ENCODE assay signal across 8 mouse cellular contexts in the genomic region with DNA sequence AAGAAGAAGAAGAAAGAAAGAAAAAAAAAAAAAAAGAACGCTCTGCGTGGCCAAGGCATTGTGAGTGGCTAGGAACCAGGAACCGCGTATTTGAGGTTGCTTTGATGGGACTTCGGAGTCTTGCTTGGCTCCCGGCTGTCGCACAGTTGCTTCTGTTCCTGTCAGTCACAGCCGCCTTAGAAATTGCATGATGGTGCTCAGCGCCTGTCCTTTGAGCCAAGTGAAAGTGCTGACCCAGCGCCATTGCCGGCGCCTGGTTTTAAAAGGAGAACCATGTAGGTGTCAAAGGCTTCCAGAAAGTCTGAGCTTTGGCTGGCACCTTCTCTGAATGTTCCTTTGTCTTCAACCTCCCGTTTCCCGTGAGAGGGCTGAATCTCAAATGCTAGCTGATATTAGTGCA. TPM values are rescaled to one million over a fixed set of nuclear protein-coding genes. Genes with fewer than 3 reads are reported as not detected.
DNase-seq lines count a peak whose midpoint lies in the region; ATAC-seq lines count a peak whose summit lies in the region.

No protein-coding gene starts in this region.

- H3K27me3 ChIP-seq in embryonic facial prominence, embryonic 11.5 days (ENCODE audit: control insufficient read depth, insufficient read depth, low read length) = peaks cover 27% of the 10 kb centered on the region
- peaks cover 31% of the 10 kb centered on the region for H3K27me3 ChIP-seq in heart, embryonic 15.5 days
- H3K27me3 ChIP-seq in liver, embryonic 11.5 days (replicated peaks; ENCODE audit: control insufficient read depth, insufficient read depth, low read length) = peaks cover 45% of the 10 kb centered on the region
- H3K27me3 ChIP-seq in neural tube, embryonic 14.5 days (ENCODE audit: control insufficient read depth, insufficient read depth, low read length) = peaks cover 7% of the 10 kb centered on the region; the same call in 1 of the 2 replicates

- peaks cover 2% of the 10 kb centered on the region; the same call in 1 of the 2 replicates for H3K4me1 ChIP-seq in embryonic facial prominence, embryonic 11.5 days (ENCODE audit: control insufficient read depth, insufficient read depth, low read length)
- peaks cover 26% of the 10 kb centered on the region for H3K4me1 ChIP-seq in heart, embryonic 15.5 days (replicated peaks)
- H3K4me1 ChIP-seq in liver, embryonic 11.5 days (replicated peaks; ENCODE audit: control insufficient read depth, insufficient read depth, low read length) = no peaks in the 10 kb centered on the region
- H3K4me1 ChIP-seq in neural tube, embryonic 14.5 days (ENCODE audit: control insufficient read depth, insufficient read depth, low read length) = no peaks in the 10 kb centered on the region; the same call in 1 of the 2 replicates

- H3K36me3 ChIP-seq in embryonic facial prominence, embryonic 11.5 days (replicated peaks; ENCODE audit: control insufficient read depth, insufficient read depth, low read depth, low read length) = no peaks in the 10 kb centered on the region
- no peaks in the 10 kb centered on the region for H3K36me3 ChIP-seq in heart, embryonic 15.5 days
- H3K36me3 ChIP-seq in liver, embryonic 11.5 days (ENCODE audit: control insufficient read depth, insufficient read depth, low read length) = no peaks in the 10 kb centered on the region
- no peaks in the 10 kb centered on the region for H3K36me3 ChIP-seq in neural tube, embryonic 14.5 days (ENCODE audit: control insufficient read depth, insufficient read depth, low read length)

- no peaks in the 10 kb centered on the region for H3K9me3 ChIP-seq in embryonic facial prominence, embryonic 11.5 days (replicated peaks; ENCODE audit: control insufficient read depth, low read length)
- H3K9me3 ChIP-seq in heart, embryonic 15.5 days (replicated peaks) = no peaks in the 10 kb centered on the region
- no peaks in the 10 kb centered on the region for H3K9me3 ChIP-seq in liver, embryonic 11.5 days (ENCODE audit: control insufficient read depth, low read length)
- no peaks in the 10 kb centered on the region for H3K9me3 ChIP-seq in neural tube, embryonic 14.5 days (ENCODE audit: control insufficient read depth, low read length)

- ATAC-seq in embryonic facial prominence, embryonic 11.5 days (replicated peaks; ENCODE audit: insufficient number of reproducible peaks, low FRiP score, low TSS enrichment, low read depth) = no peak
- no peak for ATAC-seq in heart, embryonic 15.5 days (replicated peaks; ENCODE audit: insufficient number of reproducible peaks, insufficient read depth, low FRiP score, low read depth)
- no peak for ATAC-seq in liver, embryonic 11.5 days (replicated peaks; ENCODE audit: low FRiP score)
- ATAC-seq in neural tube, embryonic 14.5 days (ENCODE audit: low read depth) = peak; percentile 18; the same call in 1 of the 2 replicates

- WGBS in embryonic facial prominence, embryonic 11.5 days = 2% methylated on average over 14 of the region's 14 CpGs
- under 1% methylated on average over 14 of the region's 14 CpGs for WGBS in heart, embryonic 15.5 days
- under 1% methylated on average over 14 of the region's 14 CpGs for WGBS in liver, embryonic 11.5 days
- 0% methylated on average over 14 of the region's 14 CpGs for WGBS in neural tube, embryonic 14.5 days

- peak overlapping the region; percentile 41; the same call in 1 of the 2 replicates for H3K9ac ChIP-seq in embryonic facial prominence, embryonic 11.5 days (replicated peaks; ENCODE audit: low read length)
- H3K9ac ChIP-seq in heart, embryonic 15.5 days = 0 out of 2 replicates have a peak overlapping the region, but pooled peaks have one; percentile 26
- H3K9ac ChIP-seq in liver, embryonic 11.5 days (ENCODE audit: low read depth, low read length) = no peak overlapping the region
- no peak overlapping the region; the same call in 1 of the 2 replicates for H3K9ac ChIP-seq in neural tube, embryonic 14.5 days (replicated peaks; ENCODE audit: low read depth, low read length)

- H3K27ac ChIP-seq in embryonic facial prominence, embryonic 11.5 days (replicated peaks; ENCODE audit: low read depth, low read length) = no peak overlapping the region
- peak overlapping the region; percentile 41; the same call in 1 of the 2 replicates for H3K27ac ChIP-seq in heart, embryonic 15.5 days
- no peak overlapping the region for H3K27ac ChIP-seq in liver, embryonic 11.5 days (ENCODE audit: low read depth, low read length)
- H3K27ac ChIP-seq in neural tube, embryonic 14.5 days (ENCODE audit: low read depth, low read length) = 0 out of 2 replicates have a peak overlapping the region, but pooled peaks have one; percentile 23

- peak overlapping the region; percentile 81 for H3K4me2 ChIP-seq in embryonic facial prominence, embryonic 11.5 days (ENCODE audit: low read depth, low read length)
- peak overlapping the region; percentile 96 for H3K4me2 ChIP-seq in heart, embryonic 15.5 days
- peak overlapping the region; percentile 68 for H3K4me2 ChIP-seq in liver, embryonic 11.5 days
- H3K4me2 ChIP-seq in neural tube, embryonic 14.5 days (ENCODE audit: low read depth, low read length) = peak overlapping the region; percentile 69

- DNase-seq in heart, adult 11 months = peak; percentile 81
- DNase-seq in heart, adult 8-10 months (ENCODE audit: low spot score) = no peak
- DNase-seq in embryonic facial prominence, embryonic 11.5 days (ENCODE audit: low spot score) = peak; percentile 38
- DNase-seq in kidney, postnatal 14 days = peak; percentile 33
- DNase-seq in liver, embryonic 11.5 days (ENCODE audit: low spot score) = no peak
- DNase-seq in thymus, postnatal 10 days (ENCODE audit: low spot score in 2 of 2) = no peak

- H3K4me3 ChIP-seq in embryonic facial prominence, embryonic 11.5 days (ENCODE audit: low read depth, low read length) = peak overlapping the region; percentile 52
- H3K4me3 ChIP-seq in heart, embryonic 15.5 days = peak overlapping the region; percentile 67
- H3K4me3 ChIP-seq in liver, embryonic 11.5 days (ENCODE audit: low read depth, low read length) = peak overlapping the region; percentile 46
- peak overlapping the region; percentile 62 for H3K4me3 ChIP-seq in neural tube, embryonic 14.5 days (ENCODE audit: low read depth, low read length)

RNA-seq across cellular contexts. Expression of gene Fam84a, which starts 0.6 kb away (rescaled TPM):
- total RNA-seq in heart, adult 8-10 months (2022) = 1 to 10 TPM in 2 of 4 experiments, under 1 TPM in 2; 0.60 to 1.7 (median 0.97) TPM
- polyA plus RNA-seq in embryonic facial prominence, embryonic 11.5 days (2014; fragmentation: Nextera tagmentation; extraction: Ambion mirVana) = 11.8 and 16.8 TPM in 2 replicates
- polyA plus RNA-seq in heart, embryonic 15.5 days (2015; fragmentation: Nextera tagmentation; extraction: Ambion mirVana) = 2.3 and 2.6 TPM in 2 replicates
- polyA plus RNA-seq in liver, embryonic 11.5 days (2014; fragmentation: Nextera tagmentation; extraction: Ambion mirVana) = 2.6 and 2.7 TPM in 2 replicates
- 62.7 and 65.3 TPM in 2 replicates for polyA plus RNA-seq in neural tube, embryonic 14.5 days (2014; fragmentation: Nextera tagmentation; extraction: Ambion mirVana)

Comparison
In these comparisons a context has a peak if more than half of its experiments do, and no peak if none do; other contexts are left out.
1. DNase-seq: peak in heart, adult 11 months (single experiment), embryonic facial prominence, embryonic 11.5 days (single experiment) and kidney, postnatal 14 days (single experiment); none in heart, adult 8-10 months (single experiment), liver, embryonic 11.5 days (single experiment) and thymus, postnatal 10 days (0 of 2).
2. H3K27ac ChIP-seq: peak in heart, embryonic 15.5 days (single experiment) and neural tube, embryonic 14.5 days (single experiment); none in embryonic facial prominence, embryonic 11.5 days (single experiment) and liver, embryonic 11.5 days (single experiment).
3. H3K9ac ChIP-seq: peak in embryonic facial prominence, embryonic 11.5 days (single experiment) and heart, embryonic 15.5 days (single experiment); none in liver, embryonic 11.5 days (single experiment) and neural tube, embryonic 14.5 days (single experiment).
4. Peak in every context shown above with its lines, with median percentiles within 50 percentile points of each other: H3K4me2 ChIP-seq and H3K4me3 ChIP-seq.